In genomic region chr6:73162958-73163357, GRCm38 (mm10) we compare ENCODE assay signal across 26 mouse cellular contexts. TPM values are rescaled to one million over a fixed set of nuclear protein-coding genes. Genes with fewer than 3 reads are reported as not detected.
"Had no signal": no experiment of that assay in that cellular context is flagged by ENCODE, and none has a peak within 500 bp of the region (broad histone marks: within the 10 kb centered on the region; RNA-seq: fewer than 3 reads in every experiment).

No protein-coding gene starts in this region.

- H3K4me1 ChIP-seq: heart, embryonic 13.5 days; heart, embryonic 15.5 days; hindbrain, embryonic 15.5 days; kidney, embryonic 15.5 days; limb, embryonic 13.5 days; limb, embryonic 15.5 days; liver, embryonic 12.5 days had no signal

- H3K36me3 ChIP-seq: heart, embryonic 13.5 days; heart, embryonic 15.5 days; hindbrain, embryonic 13.5 days; hindbrain, embryonic 15.5 days; kidney, embryonic 15.5 days; limb, embryonic 13.5 days; limb, embryonic 15.5 days; liver, embryonic 12.5 days had no signal

- H3K9ac ChIP-seq: heart, embryonic 13.5 days; heart, embryonic 15.5 days; hindbrain, embryonic 13.5 days; hindbrain, embryonic 15.5 days; kidney, embryonic 15.5 days; limb, embryonic 13.5 days; limb, embryonic 15.5 days; liver, embryonic 12.5 days had no signal

- H3K4me3 ChIP-seq: gastrocnemius, adult 2 months; heart, adult 2 months; heart, embryonic 13.5 days; heart, embryonic 15.5 days; hindbrain, embryonic 13.5 days; hindbrain, embryonic 15.5 days; kidney, embryonic 15.5 days; layer of hippocampus, adult 2 months; limb, embryonic 13.5 days; limb, embryonic 15.5 days; liver, embryonic 12.5 days had no signal

- H3K4me2 ChIP-seq: heart, embryonic 11.5 days; heart, embryonic 13.5 days; heart, embryonic 15.5 days; hindbrain, embryonic 13.5 days; hindbrain, embryonic 15.5 days; kidney, embryonic 15.5 days; limb, embryonic 13.5 days; limb, embryonic 15.5 days; liver, embryonic 12.5 days had no signal

- DNase-seq: gastrocnemius, adult 2 months; gastrocnemius, postnatal 10 days; gastrocnemius, postnatal 25 days; heart, adult 2 months; heart, postnatal 14 days; heart, postnatal 4 days; kidney, adult 11 months; kidney, adult 2 months; kidney, adult 9 months; kidney, postnatal 25 days; kidney, postnatal 4 days; left cerebral cortex, postnatal 4 days had no signal

- ATAC-seq: hindbrain, postnatal 0 days; intestine, embryonic 16.5 days; liver, embryonic 12.5 days had no signal

- H3K27ac ChIP-seq: gastrocnemius, adult 2 months; heart, adult 2 months; heart, embryonic 13.5 days; heart, embryonic 15.5 days; hindbrain, embryonic 13.5 days; hindbrain, embryonic 15.5 days; hindbrain, postnatal 0 days; kidney, embryonic 15.5 days; kidney, postnatal 0 days; layer of hippocampus, adult 2 months; limb, embryonic 13.5 days; limb, embryonic 15.5 days; liver, embryonic 12.5 days had no signal

- H3K9me3 ChIP-seq: heart, embryonic 13.5 days; heart, embryonic 15.5 days; hindbrain, embryonic 13.5 days; hindbrain, embryonic 15.5 days; kidney, embryonic 15.5 days; limb, embryonic 13.5 days; limb, embryonic 15.5 days; liver, embryonic 12.5 days had no signal

- H3K27me3 ChIP-seq: heart, embryonic 13.5 days; heart, embryonic 15.5 days; hindbrain, embryonic 13.5 days; hindbrain, embryonic 15.5 days; kidney, embryonic 15.5 days; limb, embryonic 13.5 days; limb, embryonic 15.5 days; liver, embryonic 12.5 days had no signal

RNA-seq across cellular contexts. Expression of gene Dnah6, which starts 58.5 kb away (rescaled TPM):
- total RNA-seq: liver, adult 2 months had no signal
- polyA plus RNA-seq: liver, adult 2 months had no signal
